Mouse (Mus musculus) kidney, embryonic 15.5 days (tissue): ENCODE measurements around the gene Chn2. TPM values are rescaled to one million over a fixed set of nuclear protein-coding genes. Genes with fewer than 3 reads are reported as not detected.

Experiments used
- ATAC-seq: fragments of 200-750 bp; cut with Nextera tagmentation; replicated peaks from 2 replicates; pipeline ENCODE4 v1.8.0; 2017; ENCODE audit warnings: moderate TSS enrichment; ENCODE audit not compliant: low FRiP score
- H3K27ac ChIP-seq: fragments of 300-500 bp; sonication (generic); 2 replicates; pipeline ENCODE4 v1.5.1; 2015; ENCODE audit warnings: mild to moderate bottlenecking, inconsistent platforms
- H3K27me3 ChIP-seq: fragments of 300-500 bp; sonication (generic); 2 replicates; pipeline ENCODE4 v1.6.1; 2015; ENCODE audit warnings: inconsistent platforms
- H3K36me3 ChIP-seq: fragments of 300-500 bp; sonication (generic); 2 replicates; pipeline ENCODE4 v1.6.1; 2015; ENCODE audit warnings: inconsistent platforms
- H3K4me1 ChIP-seq: fragments of 300-500 bp; sonication (generic); 2 replicates; pipeline ENCODE4 v1.6.1; 2015; ENCODE audit warnings: inconsistent platforms
- H3K4me2 ChIP-seq: fragments of 300-500 bp; sonication (generic); 2 replicates; pipeline ENCODE4 v1.6.1; 2015; ENCODE audit warnings: moderate library complexity, mild to moderate bottlenecking, inconsistent platforms
- H3K4me3 ChIP-seq: fragments of 300-500 bp; sonication (generic); replicated peaks from 2 replicates; pipeline ENCODE4 v1.5.1; 2015; ENCODE audit warnings: mild to moderate bottlenecking, inconsistent platforms
- H3K9ac ChIP-seq: fragments of 300-500 bp; sonication (generic); 2 replicates; pipeline ENCODE4 v1.6.1; 2015; ENCODE audit warnings: mild to moderate bottlenecking, inconsistent platforms
- H3K9me3 ChIP-seq: fragments of 300-500 bp; sonication (generic); replicated peaks from 2 replicates; pipeline ENCODE4 v1.6.1; 2016; ENCODE audit warnings: inconsistent platforms
- WGBS: fragments of 180-500 bp; shearing (Covaris S2); methylation state at CpG from one replicate; pipeline ENCODE4 v1.1.7; 2015; ENCODE audit warnings: mixed read lengths; 5-methylcytosine and 5-hydroxymethylcytosine counted together
- polyA plus RNA-seq: library from polyadenylated mRNA; unstranded; fragments of >200 nt; fragmentation: Nextera tagmentation; extraction: Ambion mirVana; gene quantifications from 2 replicates; pipeline ENCODE4 v1.2.1, GENCODE M21; 2015

Chn2 gene
- polyA plus RNA-seq, 1 experiment from 2014 or later: 15.5 TPM

DNA sequence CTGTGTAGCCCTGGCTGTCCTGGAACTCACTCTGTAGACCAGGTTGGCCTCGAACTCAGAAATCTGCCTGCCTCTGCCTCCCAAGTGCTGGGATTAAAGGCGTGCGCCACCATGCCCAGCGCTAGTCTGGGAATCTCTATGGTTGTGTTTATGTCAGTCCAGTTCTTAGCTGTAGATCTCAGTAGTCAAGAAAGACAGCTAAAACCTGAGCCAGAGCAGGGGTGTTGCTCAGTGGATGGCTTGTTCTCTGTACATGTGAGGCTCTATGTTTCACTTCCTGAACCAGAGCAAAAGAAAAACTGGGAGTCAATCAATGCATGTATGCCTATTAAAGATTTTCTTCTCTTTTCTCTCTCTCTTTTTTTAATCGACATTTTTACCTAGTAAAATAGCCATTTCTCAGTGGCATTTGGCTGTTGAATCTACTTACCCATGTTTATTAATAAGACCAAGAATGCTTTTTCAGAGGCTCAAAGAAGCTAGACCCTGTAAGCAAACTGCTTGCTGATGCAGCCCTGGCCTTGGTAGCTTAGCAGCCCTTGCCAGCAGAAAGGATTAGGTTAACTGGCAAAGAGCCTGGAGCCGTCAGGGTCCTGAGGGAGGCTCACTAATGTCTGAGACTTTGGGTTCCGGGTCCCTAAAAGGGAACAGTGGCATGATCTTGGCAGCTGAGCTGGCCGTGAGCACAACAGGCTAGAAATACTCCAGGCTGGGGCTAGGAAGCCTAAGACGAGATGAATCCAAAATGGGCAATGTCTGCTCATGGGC, 87.1 kb downstream of the Chn2 start:
- Histone ChIP-seq H3K4me1 (no peaks in the 10 kb centered on the region), H3K36me3 (no peaks in the 10 kb centered on the region), H3K9ac (no peak overlapping the region), H3K4me3 (no peak overlapping the region), H3K9me3 (no peaks in the 10 kb centered on the region), H3K27ac (no peak overlapping the region), H3K4me2 (no peak overlapping the region), H3K27me3 (no peaks in the 10 kb centered on the region)
- no peak for ATAC-seq
- 87% methylated on average over 9 of the region's 9 CpGs for WGBS

DNA sequence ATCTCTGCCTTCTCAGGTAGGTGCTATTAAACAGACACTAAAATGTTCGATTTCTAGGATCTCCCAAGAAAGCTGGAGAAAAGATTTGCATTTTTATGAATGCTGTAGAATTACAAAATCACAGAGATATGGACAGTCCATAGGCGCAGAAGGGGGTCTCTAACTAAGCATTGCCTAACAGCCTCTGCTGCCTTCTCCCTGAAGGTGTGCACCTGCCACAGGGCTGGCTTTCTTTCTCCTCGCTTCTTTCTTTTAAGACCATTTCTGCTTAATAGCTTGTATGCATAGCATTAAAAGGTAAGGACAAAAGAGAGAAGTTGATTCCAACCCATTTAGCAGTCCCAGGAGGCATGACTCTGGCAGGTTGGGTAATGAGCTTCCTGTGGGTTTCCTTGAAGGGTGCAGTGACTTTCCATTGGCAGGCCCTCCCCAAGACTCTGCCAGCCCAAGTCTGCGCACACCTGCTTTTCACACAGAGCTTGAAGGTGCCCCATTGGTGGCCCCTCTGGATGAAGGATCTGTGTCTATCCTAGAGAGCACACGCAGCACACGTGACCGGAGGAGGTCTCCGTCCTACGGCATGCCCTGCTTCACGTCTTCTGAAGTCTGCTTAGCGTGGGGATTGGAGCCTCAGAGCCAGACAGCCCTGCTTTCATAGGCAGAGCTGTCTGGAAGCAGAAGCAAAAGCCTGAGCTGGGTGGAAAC, 87.8 kb downstream of the Chn2 start:
- no peak overlapping the region for H3K4me2 ChIP-seq
- no peak overlapping the region for H3K27ac ChIP-seq
- no peaks in the 10 kb centered on the region for H3K9me3 ChIP-seq
- H3K9ac ChIP-seq: no peak overlapping the region
- H3K4me3 ChIP-seq: no peak overlapping the region
- 82% methylated on average over 11 of the region's 11 CpGs for WGBS
- H3K36me3 ChIP-seq: no peaks in the 10 kb centered on the region
- no peaks in the 10 kb centered on the region for H3K27me3 ChIP-seq
- H3K4me1 ChIP-seq: no peaks in the 10 kb centered on the region; the same call in 1 of the 2 replicates
- no peak for ATAC-seq

GRCm38 (mm10) chr6:54128702-54129101, 89.3 kb downstream of the Chn2 start:
- Histone ChIP-seq H3K27me3 (no peaks in the 10 kb centered on the region), H3K4me2 (no peak overlapping the region), H3K4me3 (no peak overlapping the region), H3K36me3 (no peaks in the 10 kb centered on the region), H3K4me1 (no peaks in the 10 kb centered on the region; the same call in 1 of the 2 replicates), H3K9me3 (no peaks in the 10 kb centered on the region), H3K27ac (no peak overlapping the region), H3K9ac (no peak overlapping the region)
- ATAC-seq: no peak
- 83% methylated on average over 1 of the region's 1 CpGs for WGBS

DNA sequence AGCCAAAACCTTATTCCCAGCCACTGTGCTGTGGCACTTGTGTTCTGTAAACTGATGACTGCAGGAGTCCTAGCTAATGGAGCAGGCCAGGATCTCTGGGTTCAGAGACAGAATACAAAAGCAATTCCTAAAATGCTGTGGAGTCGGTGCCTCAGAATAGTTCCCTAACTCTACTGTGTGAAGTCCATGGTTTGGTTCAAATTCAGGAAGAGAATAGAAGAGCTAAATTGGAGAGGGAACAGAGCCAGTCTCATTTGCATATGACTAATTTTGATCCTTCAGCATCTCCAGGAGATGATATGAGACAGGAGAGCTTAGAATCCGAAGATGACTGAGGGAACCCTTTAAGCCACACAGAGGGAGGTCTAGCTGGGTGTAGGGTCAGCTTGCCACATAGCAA, 90.2 kb downstream of the Chn2 start:
- Histone ChIP-seq H3K27ac (no peak overlapping the region), H3K9me3 (no peaks in the 10 kb centered on the region), H3K4me2 (no peak overlapping the region), H3K4me3 (no peak overlapping the region), H3K27me3 (no peaks in the 10 kb centered on the region), H3K4me1 (no peaks in the 10 kb centered on the region; the same call in 1 of the 2 replicates), H3K9ac (no peak overlapping the region), H3K36me3 (no peaks in the 10 kb centered on the region)
- ATAC-seq: no peak
- WGBS: 85% methylated on average over 2 of the region's 2 CpGs

GRCm38 (mm10) chr6:54130881-54131280, 91.5 kb downstream of the Chn2 start:
- Histone ChIP-seq H3K4me3 (no peak overlapping the region), H3K27ac (no peak overlapping the region)
- WGBS: 84% methylated on average over 3 of the region's 3 CpGs

GRCm38 (mm10) chr6:54132576-54132975, 93.2 kb downstream of the Chn2 start:
- H3K9ac ChIP-seq: no peak overlapping the region
- H3K4me3 ChIP-seq: no peak overlapping the region
- no peak overlapping the region for H3K4me2 ChIP-seq
- no peak for ATAC-seq
- no peaks in the 10 kb centered on the region for H3K36me3 ChIP-seq
- WGBS: 83% methylated on average over 1 of the region's 1 CpGs
- no peaks in the 10 kb centered on the region; the same call in 1 of the 2 replicates for H3K4me1 ChIP-seq
- no peak overlapping the region for H3K27ac ChIP-seq
- H3K27me3 ChIP-seq: no peaks in the 10 kb centered on the region
- H3K9me3 ChIP-seq: no peaks in the 10 kb centered on the region

More at GRCm38 (mm10) chr6:54130881-54131280, 91.5 kb downstream of the Chn2 start:
- no peak overlapping the region for H3K9ac ChIP-seq
- H3K4me2 ChIP-seq: no peak overlapping the region
- no peaks in the 10 kb centered on the region for H3K36me3 ChIP-seq
- H3K4me1 ChIP-seq: no peaks in the 10 kb centered on the region; the same call in 1 of the 2 replicates
- H3K9me3 ChIP-seq: no peaks in the 10 kb centered on the region
- no peaks in the 10 kb centered on the region for H3K27me3 ChIP-seq
- ATAC-seq: no peak

GRCm38 (mm10) chr6:54133231-54133630, 93.9 kb downstream of the Chn2 start:
- no peaks in the 10 kb centered on the region; the same call in 1 of the 2 replicates for H3K4me1 ChIP-seq
- 86% methylated on average over 5 of the region's 5 CpGs for WGBS
- H3K4me3 ChIP-seq: no peak overlapping the region
- H3K27ac ChIP-seq: no peak overlapping the region
- H3K9ac ChIP-seq: no peak overlapping the region
- no peak for ATAC-seq
- no peaks in the 10 kb centered on the region for H3K36me3 ChIP-seq
- no peaks in the 10 kb centered on the region for H3K9me3 ChIP-seq
- H3K27me3 ChIP-seq: no peaks in the 10 kb centered on the region
- no peak overlapping the region for H3K4me2 ChIP-seq

GRCm38 (mm10) chr6:54138157-54138556, 98.8 kb downstream of the Chn2 start:
- no peak overlapping the region for H3K4me3 ChIP-seq
- no peaks in the 10 kb centered on the region for H3K9me3 ChIP-seq
- H3K27ac ChIP-seq: no peak overlapping the region
- no peaks in the 10 kb centered on the region for H3K4me1 ChIP-seq
- ATAC-seq: no peak
- no peaks in the 10 kb centered on the region for H3K27me3 ChIP-seq
- H3K36me3 ChIP-seq: no peaks in the 10 kb centered on the region
- H3K4me2 ChIP-seq: no peak overlapping the region
- no peak overlapping the region for H3K9ac ChIP-seq
- WGBS: 93% methylated on average over 9 of the region's 9 CpGs

DNA sequence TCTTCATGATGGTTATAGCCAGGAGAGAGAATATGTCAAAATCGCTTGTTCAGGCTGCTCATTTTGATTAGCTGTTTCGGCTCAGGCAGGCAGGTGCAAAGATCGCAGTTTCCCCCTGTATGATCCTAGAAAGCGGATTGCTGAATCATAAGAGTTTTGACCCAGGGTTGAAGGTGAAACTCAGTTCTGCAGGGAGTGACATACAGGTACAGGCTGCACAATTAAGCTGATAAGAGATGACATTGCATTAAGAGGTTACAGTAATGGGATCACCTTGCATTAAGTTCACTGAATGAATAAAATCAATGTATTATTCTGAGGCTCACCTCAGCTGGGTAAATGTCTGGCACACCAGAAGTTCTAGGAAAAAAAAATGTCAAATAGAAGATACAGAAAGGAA, 101.1 kb downstream of the Chn2 start:
- Histone ChIP-seq H3K36me3 (no peaks in the 10 kb centered on the region), H3K4me2 (no peak overlapping the region), H3K9me3 (no peaks in the 10 kb centered on the region), H3K4me3 (no peak overlapping the region), H3K4me1 (peaks cover 4% of the 10 kb centered on the region), H3K27ac (no peak overlapping the region), H3K9ac (no peak overlapping the region), H3K27me3 (no peaks in the 10 kb centered on the region)
- ATAC-seq: no peak
- 86% methylated on average over 4 of the region's 4 CpGs for WGBS

GRCm38 (mm10) chr6:54141165-54141564, 101.8 kb downstream of the Chn2 start:
- no peak overlapping the region for H3K27ac ChIP-seq
- H3K9me3 ChIP-seq: no peaks in the 10 kb centered on the region
- ATAC-seq: no peak
- 75% methylated on average over 3 of the region's 3 CpGs for WGBS
- no peak overlapping the region for H3K9ac ChIP-seq
- no peaks in the 10 kb centered on the region for H3K27me3 ChIP-seq
- H3K4me3 ChIP-seq: no peak overlapping the region
- peaks cover 11% of the 10 kb centered on the region for H3K4me1 ChIP-seq
- H3K4me2 ChIP-seq: no peak overlapping the region
- H3K36me3 ChIP-seq: no peaks in the 10 kb centered on the region

- H3K9me3 ChIP-seq: no peaks in the 10 kb centered on the region
- no peaks in the 10 kb centered on the region for H3K27me3 ChIP-seq
- H3K36me3 ChIP-seq: no peaks in the 10 kb centered on the region
- H3K4me2 ChIP-seq: no peak overlapping the region
- no peak overlapping the region for H3K4me3 ChIP-seq
- WGBS: 76% methylated on average over 11 of the region's 11 CpGs
- H3K4me1 ChIP-seq: peaks cover 13% of the 10 kb centered on the region
- no peak overlapping the region for H3K9ac ChIP-seq
- H3K27ac ChIP-seq: no peak overlapping the region
- ATAC-seq: no peak
These were observed 103.7 kb downstream of the Chn2 start for GRCm38 (mm10) chr6:54142848-54143651.

- H3K9me3 ChIP-seq: no peaks in the 10 kb centered on the region
- 77% methylated on average over 2 of the region's 2 CpGs for WGBS
- H3K36me3 ChIP-seq: no peaks in the 10 kb centered on the region
- H3K27ac ChIP-seq: no peak overlapping the region
- no peak overlapping the region for H3K4me3 ChIP-seq
- no peak for ATAC-seq
- H3K4me1 ChIP-seq: peaks cover 18% of the 10 kb centered on the region
- H3K9ac ChIP-seq: no peak overlapping the region
- H3K4me2 ChIP-seq: no peak overlapping the region
- H3K27me3 ChIP-seq: no peaks in the 10 kb centered on the region
These were observed 104.3 kb downstream of the Chn2 start for GRCm38 (mm10) chr6:54143652-54143960.
